Mouse (Mus musculus) lung, postnatal 4 days (tissue): ENCODE measurements around the gene Dnaja4.
"Not testable (repeated sequence)": the region's sequence is repeated elsewhere in the genome, so short reads cannot be mapped to it uniquely, and the experiment has no call there.

Experiments used
- DNase-seq, 2 experiments: peaks; one replicate each; pipeline ENCODE4 v3.0.0; 2021

Gene Dnaja4

DNA sequence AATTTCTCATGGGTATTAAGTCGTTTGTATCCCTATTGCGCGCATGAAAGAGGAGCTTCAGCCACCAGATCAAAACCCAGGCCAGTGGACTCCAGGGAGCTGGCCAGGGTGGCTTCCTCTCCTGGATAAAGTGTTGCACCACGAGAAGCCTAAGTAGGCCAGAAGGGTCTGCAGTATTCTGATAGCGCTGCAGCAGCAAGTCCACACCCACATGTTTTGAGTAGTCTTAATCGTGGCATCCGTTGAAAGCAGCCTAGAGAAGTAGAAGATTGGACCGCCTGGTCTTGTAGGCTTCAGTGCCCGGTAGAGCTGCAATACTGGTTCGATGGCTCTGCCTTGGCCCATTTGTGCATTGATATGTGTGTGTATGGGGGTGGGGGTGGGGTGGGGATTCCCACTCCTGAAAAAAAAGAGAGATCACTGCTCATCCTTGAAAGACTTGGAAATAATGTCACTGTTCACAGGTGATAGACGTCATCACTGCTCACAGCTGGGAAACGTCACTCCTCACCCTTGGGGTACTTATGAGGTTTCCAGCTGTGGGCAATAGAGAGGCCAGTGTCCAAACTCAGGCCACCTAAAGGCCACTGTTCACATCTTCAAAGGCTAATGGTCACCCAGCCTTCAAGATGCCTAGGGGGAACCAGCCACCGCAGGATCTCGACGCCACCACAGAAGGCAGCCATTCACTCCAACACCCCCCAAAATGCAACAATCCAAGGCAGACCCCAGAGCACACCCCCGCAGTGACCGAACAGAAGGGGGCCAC, at the start of gene Dnaja4:
Dnaja4 (plus strand) TSS at position 556 of the 769 bp plus-strand sequence.
- DNase-seq = no peak

GRCm38 (mm10) chr9:54649360-54649759, 49.3 kb upstream of the Dnaja4 start:
- no peak for DNase-seq

DNA sequence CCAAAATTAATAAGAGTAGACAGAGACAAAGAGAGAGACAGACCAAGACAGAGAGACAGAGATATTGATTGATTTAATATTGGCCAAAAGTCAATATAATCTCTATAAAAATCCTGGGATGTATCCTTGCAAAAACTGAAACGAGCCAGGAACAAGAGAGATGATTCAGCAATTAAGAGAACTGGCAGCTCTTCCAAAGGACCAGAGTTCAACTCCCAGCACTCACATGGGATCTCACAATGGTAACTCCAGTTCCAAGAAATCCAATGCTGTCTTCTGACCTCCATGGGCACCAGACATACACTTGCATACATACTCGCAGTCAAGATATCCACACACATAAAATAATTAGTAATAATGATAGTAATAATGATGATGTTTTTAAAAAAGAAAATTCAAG, 45.9 kb upstream of the Dnaja4 start:
- DNase-seq = no peak

GRCm38 (mm10) chr9:54655846-54656245, 42.8 kb upstream of the Dnaja4 start:
- DNase-seq = no peak

DNA sequence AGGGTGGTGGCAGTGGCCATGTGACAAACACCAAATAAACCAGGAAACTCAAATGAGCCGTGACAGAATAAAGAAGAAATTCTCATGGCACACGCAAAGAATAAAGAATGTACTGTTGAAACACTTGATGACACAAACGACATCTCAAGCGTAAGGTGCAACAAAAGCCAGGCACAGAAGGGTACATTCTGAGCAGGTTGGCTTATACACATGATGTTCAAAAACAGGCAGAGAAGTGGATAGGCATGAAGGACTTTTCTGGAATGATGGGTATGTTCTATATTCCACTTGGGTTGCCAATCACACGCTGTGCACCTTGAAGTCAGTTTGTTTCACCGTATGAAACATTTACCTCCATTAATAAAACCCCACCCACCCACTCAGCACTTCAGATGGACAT, 42.3 kb upstream of the Dnaja4 start:
- DNase-seq = no peak

- no peak for DNase-seq
Observed at GRCm38 (mm10) chr9:54658773-54659172, 39.9 kb upstream of the Dnaja4 start.

GRCm38 (mm10) chr9:54661605-54662377, 36.9 kb upstream of the Dnaja4 start, which contains the start of gene Acsbg1:
Gene Acsbg1 (minus strand): TSS chr9:54661870.
- no peak for DNase-seq

GRCm38 (mm10) chr9:54664358-54664757, 34.3 kb upstream of the Dnaja4 start:
- DNase-seq = no peak

- DNase-seq = no peak
Observed at GRCm38 (mm10) chr9:54666116-54666515, 32.6 kb upstream of the Dnaja4 start.

- no peak for DNase-seq
Observed at GRCm38 (mm10) chr9:54668455-54668854, 30.2 kb upstream of the Dnaja4 start.

- DNase-seq = no peak
Observed at GRCm38 (mm10) chr9:54671962-54672361, 26.7 kb upstream of the Dnaja4 start.

GRCm38 (mm10) chr9:54673887-54674286, 24.8 kb upstream of the Dnaja4 start:
- peak; percentile 43 to 67 for DNase-seq

- peak; percentile 63 to 80 for DNase-seq
Observed at GRCm38 (mm10) chr9:54676531-54676986, 22.1 kb upstream of the Dnaja4 start.

DNA sequence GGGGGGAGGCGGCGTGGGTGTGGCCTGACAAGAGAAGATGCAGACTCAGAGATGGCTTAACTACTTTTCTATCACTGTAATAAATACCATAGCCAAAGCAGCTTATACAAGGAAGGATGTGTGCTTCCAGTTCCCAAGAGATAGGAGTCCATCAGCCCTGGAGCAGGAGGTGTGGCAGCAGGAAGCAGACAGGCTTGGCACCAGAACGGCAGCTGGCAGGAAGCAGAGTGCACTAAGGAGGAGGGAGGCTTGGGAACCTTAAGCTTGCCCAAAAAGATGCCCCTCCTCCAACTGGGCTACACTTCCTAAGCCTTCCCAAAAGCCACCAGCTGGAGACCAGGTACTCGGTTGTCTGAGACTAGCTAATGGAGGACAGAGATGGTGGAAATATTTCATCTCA, 15.8 kb upstream of the Dnaja4 start:
- no peak for DNase-seq

DNA sequence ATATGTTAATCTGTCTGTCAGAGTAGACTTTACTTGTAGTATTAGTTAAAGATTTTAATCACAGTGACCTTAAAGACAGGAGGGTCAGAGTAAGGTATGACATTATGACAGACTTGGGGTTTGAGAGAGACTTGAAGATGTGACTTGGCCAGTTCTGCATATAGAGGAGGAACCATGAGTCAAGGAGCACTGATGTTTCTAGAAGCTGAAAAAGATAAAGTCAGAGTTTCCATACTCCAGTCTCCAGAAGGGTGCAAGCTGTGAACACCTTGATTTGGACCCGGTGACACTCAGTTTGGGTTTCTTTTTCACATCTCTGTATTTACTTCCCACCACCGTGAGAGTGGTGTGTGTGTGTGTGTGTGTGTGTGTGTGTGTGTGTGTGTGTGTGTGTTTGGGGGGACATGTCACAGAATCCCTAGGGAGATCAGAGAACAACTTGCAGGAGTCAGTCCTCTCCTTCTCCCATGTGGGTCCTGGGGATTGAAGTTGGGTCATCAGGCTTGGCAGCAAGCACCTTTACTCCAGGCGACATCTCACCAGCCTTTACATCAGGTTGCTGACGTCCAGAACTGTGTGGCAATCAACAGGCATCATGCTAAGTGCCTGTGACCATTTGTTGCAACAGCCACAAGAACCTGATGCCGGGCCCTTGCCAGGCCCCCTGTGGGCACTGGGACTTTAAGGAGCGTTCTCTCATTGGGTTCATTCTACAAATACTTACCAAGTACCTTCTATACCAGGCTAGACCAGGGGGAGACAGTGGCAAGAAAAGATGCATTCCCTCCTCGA, 14.7 kb upstream of the Dnaja4 start:
- DNase-seq = no peak

- no peak for DNase-seq
Observed at GRCm38 (mm10) chr9:54687246-54688236, 11.1 kb upstream of the Dnaja4 start.

DNA sequence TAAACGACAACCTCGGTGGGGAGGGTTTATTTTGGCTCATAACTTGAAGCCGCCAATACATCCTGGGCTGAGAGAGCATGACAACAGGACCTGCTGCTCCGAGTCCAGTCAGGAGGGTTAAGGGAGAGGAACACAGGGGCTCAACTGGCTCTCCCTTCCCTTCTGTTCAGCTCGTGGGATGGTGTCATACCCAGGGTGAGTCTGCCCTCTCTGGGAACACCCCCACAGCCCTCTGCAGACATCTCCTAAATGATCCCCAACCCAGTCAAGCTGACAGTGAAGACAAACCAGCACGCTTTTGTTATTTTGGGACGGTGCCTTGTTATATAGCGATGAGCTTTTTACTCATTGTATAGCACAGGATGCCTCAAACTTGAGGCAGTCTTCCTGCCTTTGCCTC, 9.2 kb upstream of the Dnaja4 start:
- DNase-seq = no peak

GRCm38 (mm10) chr9:54690697-54691096, 8.0 kb upstream of the Dnaja4 start:
- DNase-seq = not testable (repeated sequence)

DNA sequence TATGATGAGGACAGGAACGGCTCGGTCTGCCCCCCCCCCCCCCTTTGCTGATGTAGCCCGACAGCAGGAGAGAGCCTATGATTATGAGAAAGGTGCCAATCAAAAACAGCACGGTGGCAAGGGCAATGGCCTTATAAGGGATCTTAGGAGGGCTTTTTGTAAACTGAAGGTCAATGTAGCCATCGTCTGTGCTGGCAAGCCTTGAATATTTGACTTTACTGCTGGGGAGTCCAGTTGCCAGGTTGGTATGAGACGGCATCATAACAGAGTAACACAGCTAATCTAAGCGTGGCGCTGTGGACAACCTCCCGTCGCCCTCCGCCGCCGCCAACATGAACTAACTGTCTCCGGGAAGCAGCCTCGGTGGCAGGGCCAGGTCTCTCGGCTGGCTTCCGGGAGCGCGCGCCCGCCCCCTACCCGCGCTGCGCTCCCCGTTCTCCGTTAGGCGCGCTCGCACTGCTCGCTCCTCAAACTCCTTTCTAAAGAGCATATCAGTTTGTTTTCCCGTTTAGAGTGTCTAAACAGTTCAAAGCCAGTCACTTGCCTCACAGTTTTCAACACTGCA, 7.3 kb upstream of the Dnaja4 start:
- peak in 1 of 2 experiments; percentile 14 for DNase-seq

DNA sequence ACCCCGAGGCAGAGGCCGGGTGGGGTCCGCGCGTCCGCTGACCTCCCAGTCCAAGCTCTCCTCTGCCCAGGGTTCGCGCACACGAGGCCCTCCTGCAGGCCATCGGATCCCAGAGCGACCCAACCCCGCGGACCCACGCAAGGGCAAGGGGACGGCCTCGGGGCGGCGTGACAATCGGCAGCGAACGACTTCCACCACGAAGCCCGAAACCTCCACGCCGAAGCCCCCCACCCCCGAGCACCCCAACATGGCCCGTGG, 343 bp downstream of the Dnaja4 start:
- no peak for DNase-seq

- DNase-seq = peak; percentile 86 to 90
Observed at GRCm38 (mm10) chr9:54699345-54700173, 886 bp downstream of the Dnaja4 start.
